Mouse (Mus musculus) heart, postnatal 0 days (tissue): ENCODE measurements around the gene Zfp174. TPM values are rescaled to one million over a fixed set of nuclear protein-coding genes. Genes with fewer than 3 reads are reported as not detected.
"Not testable (repeated sequence)": the region's sequence is repeated elsewhere in the genome, so short reads cannot be mapped to it uniquely, and the experiment has no call there.

Experiments
- ATAC-seq: fragments of 200-750 bp; cut with Nextera tagmentation; 2 replicates; pipeline ENCODE4 v1.8.0; 2017; ENCODE audit warnings: low read depth, moderate number of reproducible peaks, moderate library complexity; ENCODE audit not compliant: insufficient read depth
- DNase-seq: peaks from one replicate; pipeline ENCODE4 v3.0.0-alpha.2; 2016; ENCODE audit warnings: low spot score
- H3K27ac ChIP-seq: fragments of 300-500 bp; sonication (generic); 2 replicates; pipeline ENCODE4 v1.5.1; 2014; ENCODE audit warnings: low read depth, mild to moderate bottlenecking
- H3K27me3 ChIP-seq: fragments of 300-500 bp; sonication (generic); 2 replicates; pipeline ENCODE4 v1.6.1; 2014; ENCODE audit warnings: low read length, mixed read lengths; ENCODE audit not compliant: control insufficient read depth, insufficient read depth
- H3K36me3 ChIP-seq: fragments of 300-500 bp; sonication (generic); replicated peaks from 2 replicates; pipeline ENCODE4 v1.6.1; 2014; ENCODE audit warnings: low read length, mixed read lengths; ENCODE audit not compliant: control insufficient read depth, insufficient read depth
- H3K4me1 ChIP-seq: fragments of 300-500 bp; sonication (generic); 2 replicates; pipeline ENCODE4 v1.6.1; 2014; ENCODE audit warnings: antibody characterized with exemption; ENCODE audit not compliant: control insufficient read depth, insufficient read depth
- H3K4me2 ChIP-seq: fragments of 300-500 bp; sonication (generic); 2 replicates; pipeline ENCODE4 v1.6.1; 2014; ENCODE audit warnings: low read depth, mild to moderate bottlenecking, low read length, moderate library complexity
- H3K4me3 ChIP-seq: fragments of 300-500 bp; sonication (generic); 2 replicates; pipeline ENCODE4 v1.5.1; 2014; ENCODE audit warnings: low read depth, low read length
- H3K9ac ChIP-seq: fragments of 300-500 bp; sonication (generic); replicated peaks from 2 replicates; pipeline ENCODE4 v1.6.1; 2014; ENCODE audit warnings: low read depth, low read length, mixed read lengths
- H3K9me3 ChIP-seq: fragments of 300-500 bp; sonication (generic); replicated peaks from 2 replicates; pipeline ENCODE4 v1.6.1; 2016; ENCODE audit warnings: low read length; ENCODE audit not compliant: control insufficient read depth
- CTCF ChIP-seq: IDR thresholded peaks from 2 replicates; pipeline ENCODE4 v1.5.1; 2016; ENCODE audit warnings: antibody characterized with exemption, control low read depth, low read depth
- EP300 ChIP-seq: IDR thresholded peaks from 2 replicates; pipeline ENCODE4 v1.6.1; 2016; ENCODE audit warnings: antibody characterized with exemption, low read depth
- WGBS: fragments of 180-500 bp; shearing (Covaris S2); extraction: QIAGEN DNeasy Blood & Tissue Kit; methylation state at CpG from one replicate; pipeline ENCODE4 v1.1.7; 2014; 5-methylcytosine and 5-hydroxymethylcytosine counted together
- polyA plus RNA-seq: library from polyadenylated mRNA; unstranded; fragments of >200 nt; fragmentation: Nextera tagmentation; extraction: Ambion mirVana; gene quantifications from 2 replicates; pipeline ENCODE4 v1.2.1, GENCODE M21; 2015
- total RNA-seq: library from RNA; depleted of rRNA; stranded (reverse); fragments of >200 nt; gene quantifications from 2 replicates; pipeline ENCODE4 v1.2.3, GENCODE M21; 2014; ENCODE audit warnings: low replicate concordance

Gene Zfp174
- total and polyA plus RNA-seq, 2 experiments from 2014 or later = 0.69 to 0.72 TPM

- TF ChIP-seq CTCF = no peak
- TF ChIP-seq EP300 = no peak
- Histone ChIP-seq H3K27ac (no peak overlapping the region), H3K4me2 (no peak overlapping the region), H3K36me3 (no peaks in the 10 kb centered on the region), H3K9me3 (no peaks in the 10 kb centered on the region), H3K4me1 (peaks cover 7% of the 10 kb centered on the region; the same call in 1 of the 2 replicates), H3K27me3 (no peaks in the 10 kb centered on the region; the same call in 1 of the 2 replicates), H3K9ac (no peak overlapping the region), H3K4me3 (no peak overlapping the region)
- 58% methylated on average over 1 of the region's 1 CpGs for WGBS
- no peak for DNase-seq
- no peak for ATAC-seq
These were observed 3.3 kb upstream of the Zfp174 start for GRCm38 (mm10) chr16:3843796-3844195.

GRCm38 (mm10) chr16:3847871-3848270 is 803 bp downstream of the Zfp174 start:
- Histone ChIP-seq H3K4me2 (peak overlapping the region; percentile 59), H3K4me1 (peaks cover 7% of the 10 kb centered on the region; the same call in 1 of the 2 replicates), H3K36me3 (no peaks in the 10 kb centered on the region), H3K4me3 (peak overlapping the region; percentile 58; the same call in 1 of the 2 replicates), H3K27me3 (no peaks in the 10 kb centered on the region), H3K9me3 (no peaks in the 10 kb centered on the region), H3K9ac (peak overlapping the region; percentile 49; the same call in 1 of the 2 replicates), H3K27ac (no peak overlapping the region)
- ATAC-seq (no peak), DNase-seq (no peak)
- TF ChIP-seq CTCF (no peak), EP300 (no peak)
- WGBS = 51% methylated on average over 4 of the region's 4 CpGs

- 79% methylated on average over 3 of the region's 3 CpGs for WGBS
- peaks cover 7% of the 10 kb centered on the region; the same call in 1 of the 2 replicates for H3K4me1 ChIP-seq
- H3K4me3 ChIP-seq = no peak overlapping the region
- no peaks in the 10 kb centered on the region for H3K36me3 ChIP-seq
- H3K9ac ChIP-seq = no peak overlapping the region
- DNase-seq (no peak), ATAC-seq (no peak)
- TF ChIP-seq CTCF = no peak
- no peak for TF ChIP-seq EP300
- no peak overlapping the region for H3K4me2 ChIP-seq
- H3K27me3 ChIP-seq = no peaks in the 10 kb centered on the region
- no peaks in the 10 kb centered on the region for H3K9me3 ChIP-seq
- no peak overlapping the region for H3K27ac ChIP-seq
These were observed 1.3 kb downstream of the Zfp174 start for GRCm38 (mm10) chr16:3848416-3848815.

GRCm38 (mm10) chr16:3851301-3851700 is 4.2 kb downstream of the Zfp174 start:
- not testable (repeated sequence) for H3K9ac ChIP-seq, H3K27me3 ChIP-seq, H3K27ac ChIP-seq, H3K4me3 ChIP-seq, H3K9me3 ChIP-seq, H3K4me1 ChIP-seq, ATAC-seq, H3K4me2 ChIP-seq, DNase-seq, H3K36me3 ChIP-seq
- WGBS = 93% methylated on average over 12 of the region's 13 CpGs

GRCm38 (mm10) chr16:3852586-3852985 is 5.5 kb downstream of the Zfp174 start:
- Histone ChIP-seq H3K4me1 (peaks cover 5% of the 10 kb centered on the region; the same call in 1 of the 2 replicates), H3K27me3 (no peaks in the 10 kb centered on the region), H3K4me2 (no peak overlapping the region), H3K9ac (no peak overlapping the region), H3K27ac (no peak overlapping the region), H3K36me3 (no peaks in the 10 kb centered on the region), H3K9me3 (no peaks in the 10 kb centered on the region), H3K4me3 (no peak overlapping the region)
- ATAC-seq (no peak), DNase-seq (no peak)
- 45% methylated on average over 8 of the region's 12 CpGs for WGBS
- no peak for TF ChIP-seq CTCF
- no peak for TF ChIP-seq EP300

GRCm38 (mm10) chr16:3854437-3855182 is 7.5 kb downstream of the Zfp174 start:
- Histone ChIP-seq H3K27ac (no peak overlapping the region), H3K9ac (no peak overlapping the region), H3K9me3 (no peaks in the 10 kb centered on the region), H3K4me3 (no peak overlapping the region), H3K4me1 (no peaks in the 10 kb centered on the region), H3K36me3 (no peaks in the 10 kb centered on the region), H3K27me3 (no peaks in the 10 kb centered on the region), H3K4me2 (no peak overlapping the region)
- ATAC-seq (no peak), DNase-seq (no peak)
- WGBS = 60% methylated on average over 11 of the region's 11 CpGs
- TF ChIP-seq CTCF (no peak), EP300 (no peak)
